Comparison of ENCODE assay signal across 8 mouse cellular contexts in the genomic region with DNA sequence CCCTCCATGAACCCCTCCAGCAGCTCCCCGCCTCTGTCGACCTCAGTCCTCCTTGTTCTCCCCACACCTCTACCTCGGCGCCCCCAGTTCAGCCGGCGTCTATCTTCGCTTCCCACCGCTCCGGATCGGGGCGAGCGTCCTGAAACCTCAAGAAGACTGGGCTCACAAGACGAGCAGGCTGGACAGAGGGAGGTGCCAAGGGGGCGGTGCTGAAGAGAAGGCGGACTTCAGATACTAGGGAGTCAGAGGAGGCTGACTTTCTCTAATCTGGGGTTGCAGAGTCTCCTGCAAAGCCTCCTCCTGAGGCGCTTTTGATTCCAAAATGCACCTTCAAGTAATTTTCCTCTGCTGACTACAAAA. TPM values are rescaled to one million over a fixed set of nuclear protein-coding genes. Genes with fewer than 3 reads are reported as not detected.
DNase-seq lines count a peak whose midpoint lies in the region; ATAC-seq and TF ChIP-seq lines count a peak whose summit lies in the region.

A gene (minus strand): TSS at position 166 of the 360 bp plus-strand sequence.

- no peak for TF ChIP-seq CTCF in left cerebral cortex, adult 2 months (IDR thresholded peaks at IDR 0.05)

- no peaks in the 10 kb centered on the region for H3K4me1 ChIP-seq in brown adipose tissue, adult 24 weeks (ENCODE audit: control insufficient read depth, insufficient read depth, insufficient read length, low read length)
- H3K4me1 ChIP-seq in heart, embryonic 15.5 days (replicated peaks) = peaks cover 7% of the 10 kb centered on the region
- H3K4me1 ChIP-seq in midbrain, embryonic 16.5 days (ENCODE audit: control insufficient read depth, insufficient read depth, low read length) = peaks cover 5% of the 10 kb centered on the region; the same call in 1 of the 2 replicates

- WGBS in heart, embryonic 15.5 days = 2% methylated on average over 16 of the region's 16 CpGs
- WGBS in midbrain, embryonic 16.5 days = 1% methylated on average over 16 of the region's 16 CpGs

- H3K4me3 ChIP-seq in left cerebral cortex, adult 2 months = peak within 1 kb of the TSS; percentile 44
- H3K4me3 ChIP-seq in brown adipose tissue, adult 24 weeks (ENCODE audit: insufficient read depth, low read depth, low read length) = peak within 1 kb of the TSS; percentile 16; the same call in 1 of the 2 replicates
- peak within 1 kb of the TSS; percentile 37 for H3K4me3 ChIP-seq in heart, embryonic 15.5 days
- H3K4me3 ChIP-seq in midbrain, embryonic 16.5 days (ENCODE audit: low read depth, low read length) = peak within 1 kb of the TSS; percentile 46

- no peak for ATAC-seq in heart, embryonic 15.5 days (replicated peaks; ENCODE audit: insufficient number of reproducible peaks, insufficient read depth, low FRiP score, low read depth)
- ATAC-seq in midbrain, embryonic 16.5 days = no peak

- no peaks in the 10 kb centered on the region for H3K36me3 ChIP-seq in heart, embryonic 15.5 days
- H3K36me3 ChIP-seq in midbrain, embryonic 16.5 days (ENCODE audit: control insufficient read depth, insufficient read depth, low read length) = no peaks in the 10 kb centered on the region

- peaks cover 63% of the 10 kb centered on the region for H3K27me3 ChIP-seq in heart, embryonic 15.5 days
- peaks cover 33% of the 10 kb centered on the region for H3K27me3 ChIP-seq in midbrain, embryonic 16.5 days (ENCODE audit: control insufficient read depth, insufficient read depth, low read depth, low read length)

- peak in 1 of 2 experiments; percentile 26 for DNase-seq in left cerebral cortex, adult 2 months (ENCODE audit: extremely low spot score in 1 of 2, low spot score in 2 of 2)
- DNase-seq in left cerebral cortex, adult 8-10 months (ENCODE audit: low spot score in 2 of 2) = no peak
- DNase-seq in kidney, postnatal 4 days = peak; percentile 61 to 67
- DNase-seq in B cell, adult 2 months = no peak
- DNase-seq in urinary bladder, postnatal 25 days (ENCODE audit: low spot score) = no peak

- no peaks in the 10 kb centered on the region for H3K9me3 ChIP-seq in heart, embryonic 15.5 days (replicated peaks)
- H3K9me3 ChIP-seq in midbrain, embryonic 16.5 days (replicated peaks; ENCODE audit: control insufficient read depth, low read length, poor library complexity, severe bottlenecking) = no peaks in the 10 kb centered on the region

- intact Hi-C loops in left cerebral cortex, adult 2 months (cut with DNase I) = no loop called here

- H3K9ac ChIP-seq in heart, embryonic 15.5 days = no peak within 1 kb of the TSS
- peak within 1 kb of the TSS; percentile 58 for H3K9ac ChIP-seq in midbrain, embryonic 16.5 days (ENCODE audit: low read depth, low read length)

- H3K27ac ChIP-seq in left cerebral cortex, adult 2 months = no peak within 1 kb of the TSS
- H3K27ac ChIP-seq in brown adipose tissue, adult 24 weeks (replicated peaks; ENCODE audit: low read depth, low read length) = no peak within 1 kb of the TSS
- H3K27ac ChIP-seq in heart, embryonic 15.5 days = no peak within 1 kb of the TSS
- H3K27ac ChIP-seq in midbrain, embryonic 16.5 days (ENCODE audit: low read length) = no peak within 1 kb of the TSS

- peak within 1 kb of the TSS; percentile 61 for H3K4me2 ChIP-seq in heart, embryonic 15.5 days
- peak within 1 kb of the TSS; percentile 88 for H3K4me2 ChIP-seq in midbrain, embryonic 16.5 days (ENCODE audit: low read length)

RNA-seq across cellular contexts. Expression of the gene that starts here (rescaled TPM):
- 1 to 10 TPM; 1.3 to 2.5 TPM for total RNA-seq in left cerebral cortex, adult 2 months (2021)
- 1 to 10 TPM in 2 of 4 experiments, under 1 TPM in 2; 0.68 to 1.7 (median 1.1) TPM for total RNA-seq in left cerebral cortex, adult 8-10 months (2022)
- polyA plus RNA-seq in brown adipose tissue, adult 24 weeks (2012; ENCODE audit: insufficient read depth, insufficient read length, missing spikeins) = not detected in 2 replicates
- not detected in 2 replicates for polyA plus RNA-seq in heart, embryonic 15.5 days (2015; fragmentation: Nextera tagmentation; extraction: Ambion mirVana)
- polyA plus RNA-seq in midbrain, embryonic 16.5 days (2015; fragmentation: Nextera tagmentation; extraction: Ambion mirVana) = 0.48 and 1.1 TPM in 2 replicates

Comparison
In these comparisons a context has a peak if more than half of its experiments do, and no peak if none do; other contexts are left out.
1. DNase-seq: peak in kidney, postnatal 4 days (2 of 2); none in left cerebral cortex, adult 8-10 months (0 of 2), B cell, adult 2 months (0 of 2) and urinary bladder, postnatal 25 days (single experiment).
2. Peak in every context shown above with its lines, with median percentiles within 50 percentile points of each other: H3K4me3 ChIP-seq.